Mouse (Mus musculus) 3T3-L1 (cell line): ENCODE measurements at regions not wholly inside any gene's neighbourhood (a gene's known extent, or its start where the extent isn't known, plus 50 kb on each side); places are given as distances from the start of the nearest gene placed in this dataset.

Experiments
- DNase-seq: peaks from one replicate; pipeline ENCODE4 v3.0.0-alpha.2; 2015; ENCODE audit warnings: low read depth, low spot score

- no peak for DNase-seq
These were observed 57.4 kb downstream of the Gm21962 start for GRCm38 (mm10) chr3:137728689-137729088.

- DNase-seq: no peak
These were observed 58.1 kb downstream of the Gm21962 start for GRCm38 (mm10) chr3:137729421-137729820.

- DNase-seq: no peak
These were observed 66.0 kb downstream of the Gm21962 start for GRCm38 (mm10) chr3:137737222-137737800.

GRCm38 (mm10) chr3:137741528-137741927 lies 70.2 kb downstream of the Gm21962 start:
- no peak for DNase-seq

GRCm38 (mm10) chr3:137742119-137742518 lies 70.8 kb downstream of the Gm21962 start:
- DNase-seq: no peak

GRCm38 (mm10) chr3:137751732-137752260 lies 80.5 kb downstream of the Gm21962 start:
- DNase-seq: no peak

GRCm38 (mm10) chr3:137752447-137753256 lies 81.3 kb downstream of the Gm21962 start:
- DNase-seq: peak; percentile 79

GRCm38 (mm10) chr3:137753257-137753654 lies 81.9 kb downstream of the Gm21962 start:
- DNase-seq: no peak

GRCm38 (mm10) chr3:137755391-137755790 lies 84.1 kb downstream of the Gm21962 start:
- no peak for DNase-seq

GRCm38 (mm10) chr3:137762213-137762884 lies 91.0 kb downstream of the Gm21962 start:
- DNase-seq: no peak

GRCm38 (mm10) chr3:137763406-137763805 lies 92.1 kb downstream of the Gm21962 start:
- no peak for DNase-seq

- no peak for DNase-seq
These were observed 95.7 kb upstream of the H2afz start for GRCm38 (mm10) chr3:137768627-137769026.

GRCm38 (mm10) chr3:137775076-137775849 lies 89.0 kb upstream of the H2afz start:
- DNase-seq: peak; percentile 29

GRCm38 (mm10) chr3:137778113-137778512 lies 86.2 kb upstream of the H2afz start:
- DNase-seq: peak; percentile 57

GRCm38 (mm10) chr3:137780029-137780428 lies 84.3 kb upstream of the H2afz start:
- no peak for DNase-seq

GRCm38 (mm10) chr3:137782836-137783235 lies 81.5 kb upstream of the H2afz start:
- DNase-seq: no peak

- DNase-seq: no peak
These were observed 80.1 kb upstream of the H2afz start for GRCm38 (mm10) chr3:137783937-137784911.

GRCm38 (mm10) chr3:137785224-137785623 lies 79.1 kb upstream of the H2afz start:
- DNase-seq: no peak

GRCm38 (mm10) chr3:137785871-137786270 lies 78.4 kb upstream of the H2afz start:
- no peak for DNase-seq

GRCm38 (mm10) chr3:137789671-137790070 lies 74.6 kb upstream of the H2afz start:
- no peak for DNase-seq
